Mouse (Mus musculus): ENCODE data around the gene Cmtm5. TPM values are rescaled to one million over a fixed set of nuclear protein-coding genes. Genes with fewer than 3 reads are reported as not detected.

Cmtm5 gene
- polyA plus RNA-seq, 1 experiment = not detected

- TF ChIP-seq POLR2A (IDR thresholded peaks at IDR 0.05; ENCODE audit: borderline replicate concordance, low read depth, low read length) = no peak
These were observed 23.2 kb upstream of the Cmtm5 start, which contains the start of gene Slc22a17 for GRCm38 (mm10) chr14:54912886-54913285. Gene Slc22a17, minus strand, starts transcription at chr14:54913132.

DNA sequence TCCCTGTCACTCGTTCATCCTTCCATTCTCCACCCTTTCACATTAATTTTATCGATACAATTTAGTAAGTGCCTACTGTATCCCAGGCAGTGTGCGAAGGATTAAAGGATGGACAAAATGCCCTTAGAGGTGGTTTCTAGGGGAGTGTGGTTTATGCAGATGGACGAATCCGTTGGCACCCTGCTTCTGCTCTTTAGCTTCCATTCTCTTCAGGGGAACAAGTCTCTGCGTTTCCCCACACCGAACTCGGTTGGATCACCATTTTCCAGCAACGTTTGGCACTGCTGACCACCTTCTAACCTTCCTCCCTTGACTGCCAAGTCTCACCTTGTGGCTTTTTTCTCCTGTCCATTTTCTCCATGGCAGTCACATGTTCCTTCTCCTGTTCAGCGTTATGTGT, 22.7 kb upstream of the Cmtm5 start:
- no peak for TF ChIP-seq POLR2A (IDR thresholded peaks at IDR 0.05; ENCODE audit: borderline replicate concordance, low read depth, low read length)
- H3K27ac ChIP-seq (ENCODE audit: insufficient read depth, low read depth, low read length) = no peak overlapping the region
- H3K4me1 ChIP-seq (ENCODE audit: control insufficient read depth, insufficient read depth, low read length) = no peaks in the 10 kb centered on the region
- no peak overlapping the region for H3K4me3 ChIP-seq (ENCODE audit: insufficient read depth, low read length)

More at GRCm38 (mm10) chr14:54912886-54913285, 23.2 kb upstream of the Cmtm5 start, which contains the start of gene Slc22a17:
- Histone ChIP-seq H3K4me3 (ENCODE audit: insufficient read depth, low read length) (peak within 1 kb of the TSS; percentile 53), H3K27ac (ENCODE audit: insufficient read depth, low read depth, low read length) (no peak within 1 kb of the TSS), H3K4me1 (ENCODE audit: control insufficient read depth, insufficient read depth, low read length) (no peaks in the 10 kb centered on the region)

DNA sequence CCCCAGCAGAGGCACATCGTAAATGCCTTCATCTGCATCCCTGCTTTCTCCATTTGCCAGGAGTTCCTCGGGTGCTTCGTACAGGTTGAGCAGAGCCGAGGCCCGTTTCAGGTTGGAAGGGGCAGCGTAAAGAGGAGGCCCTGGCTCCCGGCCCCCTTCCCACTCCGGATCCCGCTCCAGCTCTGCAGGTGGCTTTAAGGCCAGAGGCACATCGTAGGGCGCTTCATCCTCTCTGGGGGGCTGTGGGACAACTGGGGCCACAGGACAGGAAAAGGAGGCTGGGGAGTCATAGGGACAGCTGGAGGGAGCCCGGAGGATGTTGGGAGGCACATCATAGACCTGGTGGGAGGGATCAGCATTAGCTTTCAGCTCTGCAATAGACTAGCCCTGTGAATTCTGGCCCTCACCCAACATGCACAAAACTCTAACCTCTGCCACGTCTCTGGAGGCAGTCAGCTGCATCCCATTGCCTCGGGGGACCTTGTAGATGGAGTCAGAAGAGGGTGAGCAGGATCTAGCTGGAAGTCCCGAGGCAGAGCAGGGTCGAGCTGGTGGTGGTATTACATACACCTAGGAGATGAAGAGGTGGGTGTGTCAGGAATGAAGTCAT, 15.9 kb upstream of the Cmtm5 start:
- no peak for TF ChIP-seq POLR2A (IDR thresholded peaks at IDR 0.05; ENCODE audit: borderline replicate concordance, low read depth, low read length)
- TF ChIP-seq CTCF (IDR thresholded peaks at IDR 0.05; ENCODE audit: low read depth, low read length) = no peak
- H3K27ac ChIP-seq (ENCODE audit: insufficient read depth, low read depth, low read length) = no peak overlapping the region
- no peak overlapping the region for H3K4me3 ChIP-seq (ENCODE audit: insufficient read depth, low read length)
- H3K4me1 ChIP-seq (ENCODE audit: control insufficient read depth, insufficient read depth, low read length) = no peaks in the 10 kb centered on the region

- Histone ChIP-seq H3K4me3 (ENCODE audit: insufficient read depth, low read length) (no peak overlapping the region), H3K4me1 (ENCODE audit: control insufficient read depth, insufficient read depth, low read length) (no peaks in the 10 kb centered on the region), H3K27ac (ENCODE audit: insufficient read depth, low read depth, low read length) (no peak overlapping the region)
- TF ChIP-seq POLR2A (IDR thresholded peaks at IDR 0.05; ENCODE audit: borderline replicate concordance, low read depth, low read length) (no peak), CTCF (IDR thresholded peaks at IDR 0.05; ENCODE audit: low read depth, low read length) (no peak)
These were observed 11.3 kb upstream of the Cmtm5 start for GRCm38 (mm10) chr14:54924641-54925348.

GRCm38 (mm10) chr14:54925349-54926342, 10.4 kb upstream of the Cmtm5 start, which contains the start of gene Efs:
Gene Efs, minus strand, starts transcription at chr14:54926126.
- Histone ChIP-seq H3K4me1 (ENCODE audit: control insufficient read depth, insufficient read depth, low read length) (no peaks in the 10 kb centered on the region), H3K27ac (ENCODE audit: insufficient read depth, low read depth, low read length) (no peak within 1 kb of the TSS), H3K4me3 (ENCODE audit: insufficient read depth, low read length) (no peak within 1 kb of the TSS)
- TF ChIP-seq CTCF (IDR thresholded peaks at IDR 0.05; ENCODE audit: low read depth, low read length) (no peak), POLR2A (IDR thresholded peaks at IDR 0.05; ENCODE audit: borderline replicate concordance, low read depth, low read length) (no peak)

- Histone ChIP-seq H3K4me3 (ENCODE audit: insufficient read depth, low read length) (no peak overlapping the region), H3K27ac (ENCODE audit: insufficient read depth, low read depth, low read length) (no peak overlapping the region), H3K4me1 (ENCODE audit: control insufficient read depth, insufficient read depth, low read length) (no peaks in the 10 kb centered on the region)
- no peak for TF ChIP-seq CTCF (IDR thresholded peaks at IDR 0.05; ENCODE audit: low read depth, low read length)
- TF ChIP-seq POLR2A (IDR thresholded peaks at IDR 0.05; ENCODE audit: borderline replicate concordance, low read depth, low read length) = no peak
These were observed 9.5 kb upstream of the Cmtm5 start for GRCm38 (mm10) chr14:54926401-54927158.

DNA sequence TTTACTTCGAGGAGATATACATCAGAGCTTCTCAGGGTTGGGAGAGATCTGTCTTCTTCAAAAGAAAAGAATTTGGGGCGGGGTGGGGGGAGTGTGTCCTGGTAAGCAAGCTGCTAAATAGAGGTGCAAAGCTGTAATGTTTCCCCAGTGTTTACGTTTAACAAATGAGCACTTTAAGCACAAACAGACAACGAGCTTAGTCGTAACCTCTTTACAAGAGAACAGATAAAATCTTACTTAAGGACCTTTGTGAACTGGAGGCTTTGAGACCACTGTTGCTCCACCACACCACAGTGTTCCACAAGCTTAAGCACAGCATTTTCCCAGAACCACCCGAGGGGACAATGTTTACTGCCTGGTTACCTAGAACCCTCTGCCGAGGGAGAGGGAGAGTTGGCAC, 8.8 kb upstream of the Cmtm5 start:
- H3K4me1 ChIP-seq (ENCODE audit: control insufficient read depth, insufficient read depth, low read length) = no peaks in the 10 kb centered on the region
- H3K4me3 ChIP-seq (ENCODE audit: insufficient read depth, low read length) = no peak overlapping the region
- H3K27ac ChIP-seq (ENCODE audit: insufficient read depth, low read depth, low read length) = no peak overlapping the region
- TF ChIP-seq POLR2A (IDR thresholded peaks at IDR 0.05; ENCODE audit: borderline replicate concordance, low read depth, low read length) = no peak
- TF ChIP-seq CTCF (IDR thresholded peaks at IDR 0.05; ENCODE audit: low read depth, low read length) = no peak

GRCm38 (mm10) chr14:54929801-54930200, 6.3 kb upstream of the Cmtm5 start:
- no peaks in the 10 kb centered on the region for H3K4me1 ChIP-seq (ENCODE audit: control insufficient read depth, insufficient read depth, low read length)
- no peak overlapping the region for H3K27ac ChIP-seq (ENCODE audit: insufficient read depth, low read depth, low read length)

GRCm38 (mm10) chr14:54930431-54930830, 5.6 kb upstream of the Cmtm5 start:
- H3K27ac ChIP-seq (ENCODE audit: insufficient read depth, low read depth, low read length) = no peak overlapping the region
- no peak overlapping the region for H3K4me3 ChIP-seq (ENCODE audit: insufficient read depth, low read length)
- TF ChIP-seq POLR2A (IDR thresholded peaks at IDR 0.05; ENCODE audit: borderline replicate concordance, low read depth, low read length) (no peak), CTCF (IDR thresholded peaks at IDR 0.05; ENCODE audit: low read depth, low read length) (no peak)
- no peaks in the 10 kb centered on the region for H3K4me1 ChIP-seq (ENCODE audit: control insufficient read depth, insufficient read depth, low read length)

More at GRCm38 (mm10) chr14:54929801-54930200, 6.3 kb upstream of the Cmtm5 start:
- TF ChIP-seq CTCF (IDR thresholded peaks at IDR 0.05; ENCODE audit: low read depth, low read length) (no peak), POLR2A (IDR thresholded peaks at IDR 0.05; ENCODE audit: borderline replicate concordance, low read depth, low read length) (no peak)
- H3K4me3 ChIP-seq (ENCODE audit: insufficient read depth, low read length) = no peak overlapping the region

All from bone marrow macrophage, adult 2 months (primary cell).